Mouse (Mus musculus) small intestine, adult 2 months (tissue): ENCODE data around the gene Mid1. TPM values are rescaled to one million over a fixed set of nuclear protein-coding genes. Genes with fewer than 3 reads are reported as not detected.
"Not testable (repeated sequence)": the region's sequence is repeated elsewhere in the genome, so short reads cannot be mapped to it uniquely, and the experiment has no call there.

Experiments used
- H3K27ac ChIP-seq: fragments of 200-500 bp; 2 replicates; pipeline ENCODE4 v1.5.1; 2012; ENCODE audit warnings: low read depth, low read length, control low read depth, inconsistent platforms; ENCODE audit not compliant: insufficient read depth
- H3K27me3 ChIP-seq: fragments of 200-500 bp; 2 replicates; pipeline ENCODE4 v1.6.1; 2012; ENCODE audit warnings: mild to moderate bottlenecking, moderate library complexity, low read length, inconsistent platforms; ENCODE audit not compliant: control insufficient read depth, insufficient read depth
- H3K36me3 ChIP-seq: fragments of 200-500 bp; 2 replicates; pipeline ENCODE4 v1.6.1; 2012; ENCODE audit warnings: mild to moderate bottlenecking, low read length, control low read depth, inconsistent platforms; ENCODE audit not compliant: control insufficient read depth, insufficient read depth
- H3K4me1 ChIP-seq: fragments of 200-500 bp; 2 replicates; pipeline ENCODE4 v1.6.1; 2012; ENCODE audit warnings: low read length, inconsistent platforms, mixed read lengths; ENCODE audit not compliant: control insufficient read depth, insufficient read depth, insufficient read length
- H3K4me3 ChIP-seq: fragments of 200-500 bp; 2 replicates; pipeline ENCODE4 v1.5.1; 2012; ENCODE audit warnings: low read depth, mild to moderate bottlenecking, control low read depth, inconsistent platforms, low read length, moderate library complexity
- CTCF ChIP-seq: fragments of 200-500 bp; IDR thresholded peaks from 2 replicates; pipeline ENCODE4 v1.5.1; 2012; ENCODE audit warnings: low read depth, mild to moderate bottlenecking, control low read depth, inconsistent platforms, low read length, moderate library complexity, mixed read lengths; ENCODE audit not compliant: insufficient replicate concordance, insufficient read length; ENCODE audit errors: extremely low read depth
- POLR2A ChIP-seq: fragments of 200-500 bp; IDR thresholded peaks from 2 replicates; pipeline ENCODE4 v1.6.1; 2012; ENCODE audit warnings: low read depth, mild to moderate bottlenecking, control low read depth, inconsistent platforms, low read length, moderate library complexity
- WGBS: fragments of 180-500 bp; shearing (Covaris S2); methylation state at CpG from one replicate; pipeline ENCODE4 v1.1.7; 2018; 5-methylcytosine and 5-hydroxymethylcytosine counted together
- polyA plus RNA-seq: library from polyadenylated mRNA; depleted of rRNA; stranded (reverse); fragments of >200 nt; gene quantifications from 2 replicates; pipeline ENCODE4 v1.2.3, GENCODE M21; 2012

The Mid1 gene
- polyA plus RNA-seq, 1 experiment: 10.8 TPM

DNA sequence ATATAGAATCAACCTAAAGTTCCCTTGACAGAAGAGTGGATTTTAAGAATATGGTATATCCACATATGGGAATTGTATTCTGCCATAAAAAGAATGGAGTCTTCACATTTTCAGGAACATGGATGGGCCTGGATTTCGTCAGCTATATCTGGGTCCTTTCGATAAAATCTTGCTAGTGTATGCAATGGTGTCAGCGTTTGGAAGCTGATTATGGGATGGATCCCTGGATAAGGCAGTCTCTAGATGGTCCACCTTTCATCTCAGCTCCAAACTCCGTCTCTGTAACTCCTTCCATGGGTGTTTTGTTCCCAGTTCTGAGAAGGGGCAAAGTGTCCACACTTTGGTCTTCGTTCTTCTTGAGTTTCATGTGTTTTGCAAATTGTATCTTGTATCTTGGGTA, 291.3 kb downstream of the Mid1 start:
- WGBS: 61% methylated on average over 5 of the region's 5 CpGs
- not testable (repeated sequence) for H3K4me3 ChIP-seq, H3K27ac ChIP-seq, H3K36me3 ChIP-seq, H3K27me3 ChIP-seq, H3K4me1 ChIP-seq

DNA sequence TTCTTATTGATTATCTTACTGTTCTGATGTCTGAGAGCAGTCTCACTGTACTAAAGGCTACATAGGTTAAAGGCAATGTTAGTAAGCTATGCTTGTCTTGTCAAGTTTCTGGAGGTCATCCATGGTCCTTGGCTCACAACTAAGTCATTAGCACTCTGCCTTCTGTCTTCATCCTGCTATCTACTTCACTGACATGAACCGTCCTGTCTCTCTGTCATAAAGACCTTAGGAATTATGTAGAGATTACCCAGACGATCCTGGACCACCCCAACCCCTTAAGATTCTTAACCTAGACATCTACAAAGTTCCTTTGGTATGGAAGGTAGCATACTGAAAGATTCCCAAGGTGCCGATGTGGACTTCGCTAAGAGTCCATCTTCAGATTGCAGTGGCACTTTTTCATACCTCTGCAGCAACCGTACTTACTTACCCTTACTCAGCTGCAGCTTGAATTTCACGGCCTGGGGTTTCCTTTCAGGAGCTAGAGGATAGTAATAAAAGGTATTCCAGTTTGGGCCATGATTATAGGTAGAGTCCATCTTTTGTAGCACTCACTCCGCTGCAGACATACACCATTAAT, 292.9 kb downstream of the Mid1 start:
- not testable (repeated sequence) for H3K27me3 ChIP-seq, H3K4me1 ChIP-seq, H3K4me3 ChIP-seq, H3K36me3 ChIP-seq
- peak overlapping the region; percentile 49; the same call in 1 of the 2 replicates for H3K27ac ChIP-seq
- 88% methylated on average over 7 of the region's 7 CpGs for WGBS

DNA sequence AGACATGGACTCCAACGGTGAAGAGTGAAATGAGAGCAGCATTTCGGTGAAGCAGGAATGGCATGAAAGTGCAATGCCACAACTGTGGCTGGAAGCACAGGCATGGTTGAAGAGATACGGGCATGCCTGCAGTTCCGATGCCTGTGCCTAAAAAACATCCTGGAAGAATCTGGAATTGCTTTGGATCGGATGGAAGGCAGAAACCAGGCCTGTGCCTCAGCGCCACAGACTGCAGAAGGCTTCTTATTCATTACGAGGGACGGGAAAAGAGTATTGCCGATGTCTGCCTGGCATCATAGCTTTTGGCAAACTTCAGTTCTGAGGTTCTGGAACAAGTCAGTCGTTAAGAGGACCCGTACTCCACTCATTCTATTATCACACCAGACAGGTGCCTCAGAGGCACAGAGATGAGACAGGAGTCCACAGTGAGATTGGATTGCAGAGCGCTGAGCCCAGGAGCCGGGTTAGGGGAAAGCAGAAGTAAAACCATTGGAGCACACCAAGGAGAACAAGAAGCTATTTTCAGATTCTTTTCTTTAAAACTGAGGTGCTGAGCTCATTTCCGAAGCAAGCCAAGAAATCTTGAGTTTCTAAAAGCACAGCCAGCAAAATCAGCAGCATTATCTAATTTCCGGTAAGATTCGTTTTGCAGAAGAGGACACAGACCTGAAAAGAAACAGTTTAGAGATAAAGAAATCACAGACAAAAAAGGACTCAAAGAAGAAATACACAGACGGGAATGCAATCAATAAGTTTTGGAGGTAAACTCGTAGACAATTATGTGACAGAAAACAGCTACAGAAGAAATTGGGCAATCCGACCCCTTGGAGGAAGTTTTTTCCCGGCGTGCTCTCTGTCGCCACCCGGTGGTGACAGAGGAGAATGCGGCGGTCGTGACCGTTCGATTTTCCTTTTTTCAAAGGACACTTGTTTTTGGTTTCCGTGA, 293.7 kb downstream of the Mid1 start:
- H3K36me3 ChIP-seq, H3K4me1 ChIP-seq, H3K27me3 ChIP-seq, H3K4me3 ChIP-seq: not testable (repeated sequence)
- H3K27ac ChIP-seq: peak overlapping the region; percentile 49
- WGBS: 72% methylated on average over 29 of the region's 29 CpGs

DNA sequence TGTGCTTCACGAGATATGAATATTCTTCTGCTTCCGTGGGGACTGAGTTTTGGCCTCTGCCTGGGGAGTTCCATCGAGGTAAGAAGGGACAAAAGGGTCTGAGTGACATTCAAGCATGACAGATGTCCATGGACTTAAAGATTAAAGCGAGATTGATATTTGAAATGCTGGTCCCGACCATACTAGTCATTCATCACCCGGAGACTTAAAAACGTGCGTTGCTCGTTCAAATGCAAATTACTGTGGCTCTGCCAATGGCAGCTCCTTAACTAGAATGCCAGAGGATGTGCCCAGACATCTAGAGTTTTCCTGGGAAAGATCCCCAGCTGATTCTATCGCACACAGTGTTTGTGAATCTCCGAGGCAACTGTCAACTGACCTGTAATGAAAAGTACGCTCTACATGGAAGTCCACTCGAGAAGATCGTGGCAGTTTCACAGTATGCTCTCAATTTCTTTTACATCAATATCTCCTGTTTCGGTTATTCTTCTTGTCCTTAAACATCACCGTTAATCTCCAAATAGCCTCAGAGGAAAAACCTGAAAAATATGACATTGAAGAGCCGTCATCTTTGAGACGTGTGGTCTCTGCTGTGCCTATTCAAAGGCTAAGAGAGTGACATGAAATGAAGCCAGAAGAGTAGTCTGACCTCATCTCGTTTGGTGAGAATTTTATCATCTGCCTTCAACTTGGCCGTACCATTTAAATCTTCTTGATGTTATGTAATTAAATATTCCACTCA, 294.6 kb downstream of the Mid1 start:
- H3K27ac ChIP-seq: peak overlapping the region; percentile 0; the same call in 1 of the 2 replicates
- H3K4me1 ChIP-seq, H3K36me3 ChIP-seq, H3K4me3 ChIP-seq, H3K27me3 ChIP-seq: not testable (repeated sequence)
- WGBS: 83% methylated on average over 20 of the region's 20 CpGs

DNA sequence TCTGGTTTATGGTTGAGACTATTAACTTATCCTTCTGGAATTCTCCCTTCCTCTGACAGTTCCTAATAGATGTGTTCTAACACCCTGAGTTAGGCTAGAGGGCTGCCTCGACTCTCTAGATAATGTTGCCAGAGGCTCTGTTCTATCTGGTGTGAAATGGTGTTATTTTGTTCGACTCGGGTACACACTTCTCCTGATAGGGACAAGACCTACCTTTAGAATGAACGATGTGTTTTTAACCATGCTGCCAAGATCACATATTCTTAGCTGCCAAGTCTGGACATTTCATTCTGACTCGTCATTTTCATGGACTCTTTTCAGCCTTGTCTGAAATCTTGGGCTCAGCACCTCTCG, 295.2 kb downstream of the Mid1 start:
- H3K4me1 ChIP-seq, H3K36me3 ChIP-seq, H3K4me3 ChIP-seq, H3K27me3 ChIP-seq, H3K27ac ChIP-seq: not testable (repeated sequence)
- WGBS: 77% methylated on average over 6 of the region's 6 CpGs

DNA sequence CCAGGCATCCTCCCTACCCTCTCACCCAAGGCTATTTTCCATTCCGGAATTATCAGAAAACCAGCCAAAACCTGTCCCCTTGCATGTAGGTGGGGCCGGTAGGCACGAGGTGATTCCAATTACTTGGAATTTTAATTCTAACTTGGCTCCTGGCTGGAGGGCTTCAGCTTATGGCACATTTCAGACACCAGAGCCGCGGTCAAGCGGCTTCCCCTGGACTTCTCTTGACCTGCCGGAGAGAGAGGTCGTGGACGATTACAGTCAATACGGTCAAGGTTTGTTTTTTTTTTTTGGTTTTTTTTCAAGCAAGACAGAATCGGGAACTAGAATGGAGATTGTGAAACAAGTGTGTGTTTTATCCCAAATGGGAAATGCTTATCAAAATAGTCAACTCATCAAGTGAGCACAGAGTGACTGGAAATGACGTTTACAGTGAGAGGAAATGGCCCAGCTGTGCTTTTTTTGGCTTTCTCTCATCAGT, 295.9 kb downstream of the Mid1 start:
- H3K36me3 ChIP-seq: peaks cover 14% of the 10 kb centered on the region
- no peak overlapping the region for H3K4me3 ChIP-seq
- 85% methylated on average over 12 of the region's 12 CpGs for WGBS
- H3K27ac ChIP-seq: peak overlapping the region; percentile 48
- no peaks in the 10 kb centered on the region for H3K27me3 ChIP-seq
- TF ChIP-seq POLR2A (no peak), CTCF (no peak)
- H3K4me1 ChIP-seq: no peaks in the 10 kb centered on the region

DNA sequence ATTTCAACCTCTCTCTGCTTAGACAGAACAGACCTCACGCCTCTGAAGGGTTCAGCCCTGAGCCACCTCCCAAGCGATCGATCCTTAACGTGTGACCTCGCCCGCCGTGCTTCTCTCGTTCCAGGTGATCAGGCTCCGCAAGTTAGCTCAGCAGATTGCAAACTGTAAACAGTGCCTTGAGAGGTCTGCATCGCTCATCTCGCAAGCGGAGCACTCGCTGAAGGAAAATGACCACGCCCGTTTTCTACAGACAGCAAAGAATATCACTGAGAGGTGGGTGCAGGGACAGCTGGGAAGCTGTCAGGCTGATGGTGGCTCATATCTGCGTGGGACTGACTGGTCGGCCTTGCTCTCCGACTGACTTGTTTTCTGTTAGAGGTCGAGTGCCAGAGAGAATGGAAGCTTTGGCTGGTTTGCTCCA, 296.8 kb downstream of the Mid1 start:
- H3K4me3 ChIP-seq, H3K27ac ChIP-seq, H3K27me3 ChIP-seq, H3K4me1 ChIP-seq: not testable (repeated sequence)
- 82% methylated on average over 19 of the region's 19 CpGs for WGBS
- peaks cover 19% of the 10 kb centered on the region for H3K36me3 ChIP-seq

DNA sequence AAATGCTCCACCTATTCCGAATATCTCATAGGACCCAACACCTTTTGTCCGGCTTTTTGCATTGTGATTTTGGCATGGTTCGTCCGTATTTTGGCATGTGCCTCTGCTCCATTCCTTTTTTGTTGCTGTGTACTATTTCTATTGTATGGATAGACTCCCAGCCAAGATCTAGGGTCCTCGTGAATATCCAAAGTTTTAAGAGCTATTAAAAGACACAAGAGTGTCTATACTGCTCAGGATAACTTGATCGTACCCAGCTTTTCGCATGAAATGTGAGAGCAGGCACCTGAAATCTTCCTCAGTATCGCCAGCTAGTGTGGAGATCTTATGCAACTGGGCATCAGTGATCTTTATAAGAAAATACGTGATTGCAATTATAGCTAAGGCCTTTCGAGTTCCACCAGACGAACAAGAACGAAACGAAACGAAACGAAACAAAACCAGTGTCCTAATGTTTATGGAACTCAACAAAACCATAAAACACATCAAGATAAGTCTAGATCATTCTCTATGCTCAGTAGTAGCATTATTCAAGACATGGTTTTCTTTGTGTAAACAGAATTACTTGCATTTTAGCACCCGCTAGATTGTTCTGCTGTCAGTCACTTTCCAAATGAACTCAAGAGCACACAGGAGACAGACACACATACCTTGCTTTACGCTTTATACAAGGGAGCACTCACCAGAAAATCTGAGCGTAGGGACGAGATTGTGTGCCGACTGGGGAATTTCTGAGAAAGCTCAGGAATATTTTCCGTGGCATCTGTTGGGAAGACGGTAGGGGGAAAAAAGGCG, 297.8 kb downstream of the Mid1 start:
- H3K4me3 ChIP-seq, H3K27ac ChIP-seq, H3K4me1 ChIP-seq, H3K27me3 ChIP-seq: not testable (repeated sequence)
- WGBS: 90% methylated on average over 23 of the region's 23 CpGs
- H3K36me3 ChIP-seq: peaks cover 22% of the 10 kb centered on the region

DNA sequence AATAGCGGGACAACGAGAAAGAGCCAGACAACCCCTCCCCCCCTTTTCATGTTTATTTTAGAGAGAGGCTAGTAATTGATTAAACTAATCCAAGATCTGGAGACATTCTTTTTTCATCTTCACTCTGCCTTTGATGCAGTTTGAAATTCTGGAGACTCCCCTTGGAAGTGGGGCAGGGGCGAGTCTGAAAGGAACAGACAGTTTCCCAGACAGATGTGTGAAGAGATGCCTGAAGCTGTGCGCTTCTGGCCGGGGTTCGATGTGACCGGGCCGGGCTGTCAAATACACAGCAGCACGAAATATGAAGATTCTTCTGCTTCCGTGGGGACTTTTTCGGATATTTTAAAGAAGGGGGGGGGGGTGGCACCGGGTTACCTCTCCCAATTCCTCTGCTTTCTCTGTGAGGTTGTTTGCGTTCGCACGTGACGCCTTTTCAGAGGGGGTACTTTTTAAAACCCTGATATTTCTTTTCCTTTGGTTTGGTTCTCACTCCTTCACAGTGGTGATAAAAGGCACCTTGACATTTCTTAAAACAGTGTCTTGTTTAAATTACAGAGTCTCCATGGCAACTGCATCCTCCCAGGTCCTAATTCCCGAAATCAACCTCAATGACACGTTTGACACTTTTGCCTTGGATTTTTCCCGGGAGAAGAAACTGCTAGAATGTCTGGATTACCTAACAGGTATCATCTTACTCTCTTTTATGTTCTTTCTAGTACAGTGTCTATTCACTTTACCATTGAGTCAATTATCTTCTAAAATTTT, 298.6 kb downstream of the Mid1 start:
- not testable (repeated sequence) for H3K27ac ChIP-seq, H3K4me1 ChIP-seq, H3K4me3 ChIP-seq, H3K27me3 ChIP-seq
- H3K36me3 ChIP-seq: peaks cover 22% of the 10 kb centered on the region
- WGBS: 87% methylated on average over 19 of the region's 19 CpGs

DNA sequence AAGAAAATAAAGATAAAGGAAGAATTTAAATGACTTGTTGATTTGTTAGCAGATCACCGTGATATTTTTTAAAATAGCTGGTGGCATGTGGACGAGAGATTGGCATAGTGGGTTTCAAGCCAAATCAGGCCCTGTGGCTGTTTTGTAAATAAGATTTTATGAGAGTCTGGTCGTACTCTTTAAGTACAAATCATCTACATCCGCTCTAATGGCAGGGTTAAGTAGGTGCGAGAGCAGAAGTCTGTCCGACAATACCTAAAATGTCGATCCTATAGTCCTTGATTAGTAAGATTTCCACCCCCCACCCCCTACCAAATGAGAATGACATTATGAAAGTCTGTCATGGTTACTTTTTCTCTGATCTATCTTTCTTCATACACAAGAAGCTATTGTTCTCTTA, 299.3 kb downstream of the Mid1 start:
- not testable (repeated sequence) for H3K4me3 ChIP-seq, H3K27ac ChIP-seq, H3K4me1 ChIP-seq, H3K27me3 ChIP-seq
- WGBS: 87% methylated on average over 7 of the region's 7 CpGs
- H3K36me3 ChIP-seq: peaks cover 27% of the 10 kb centered on the region
